7 mouse cellular contexts compared by ENCODE assay signal in the genomic region with DNA sequence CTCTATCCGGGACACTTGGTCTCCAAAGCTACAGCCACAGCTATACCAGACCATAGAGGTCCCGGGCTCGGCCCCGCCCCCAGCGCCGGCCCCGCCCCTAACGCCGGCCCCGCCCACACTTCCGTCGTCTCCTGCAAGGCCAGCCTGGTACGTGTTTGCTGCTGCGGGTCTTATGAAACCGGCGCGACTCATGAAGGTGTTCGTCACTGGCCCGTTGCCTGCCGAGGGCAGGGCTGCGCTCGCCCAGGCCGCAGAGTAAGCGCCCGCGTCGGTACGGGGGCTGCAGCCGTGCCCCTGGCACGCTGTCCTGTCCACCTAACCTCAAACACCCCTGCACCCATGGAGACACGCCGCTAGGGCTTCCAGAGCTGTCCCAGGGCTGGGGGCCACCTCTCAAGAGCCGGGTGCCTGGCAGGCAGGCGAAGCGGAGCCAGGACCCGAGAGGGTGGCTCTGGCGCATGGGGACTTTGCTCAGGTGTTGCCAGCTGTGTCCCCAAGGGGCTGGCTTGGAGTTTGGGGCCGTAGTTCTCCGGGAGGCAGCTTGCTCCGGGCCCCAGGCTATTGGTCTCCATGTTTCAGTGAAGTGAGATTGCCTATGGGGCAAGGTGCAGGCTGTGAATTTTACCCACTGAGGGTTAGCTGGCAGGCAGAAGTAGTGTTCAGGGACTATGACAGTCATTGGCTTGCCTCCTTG. TPM values are rescaled to one million over a fixed set of nuclear protein-coding genes. Genes with fewer than 3 reads are reported as not detected.
A peak's percentile ranks its signal among the peaks of the same experiment; 100 is the strongest.
DNase-seq lines count a peak whose midpoint lies in the region; ATAC-seq lines count a peak whose summit lies in the region.

Gene Grhpr, plus strand, starts transcription at position 116 of the 694 bp plus-strand sequence.

- peaks cover 27% of the 10 kb centered on the region for H3K36me3 ChIP-seq in embryonic facial prominence, embryonic 10.5 days (replicated peaks)
- H3K36me3 ChIP-seq in limb, embryonic 10.5 days: peaks cover 31% of the 10 kb centered on the region
- 0 out of 2 replicates have a peak, but pooled peaks cover 6% of the 10 kb centered on the region for H3K36me3 ChIP-seq in midbrain, embryonic 13.5 days

- H3K4me2 ChIP-seq in midbrain, embryonic 13.5 days (replicated peaks): peak within 1 kb of the TSS; percentile 85

- H3K9me3 ChIP-seq in embryonic facial prominence, embryonic 10.5 days: no peaks in the 10 kb centered on the region
- H3K9me3 ChIP-seq in limb, embryonic 10.5 days (replicated peaks): no peaks in the 10 kb centered on the region
- no peaks in the 10 kb centered on the region for H3K9me3 ChIP-seq in midbrain, embryonic 13.5 days

- peaks cover 47% of the 10 kb centered on the region for H3K4me1 ChIP-seq in embryonic facial prominence, embryonic 10.5 days
- peaks cover 38% of the 10 kb centered on the region for H3K4me1 ChIP-seq in limb, embryonic 10.5 days
- H3K4me1 ChIP-seq in midbrain, embryonic 13.5 days (replicated peaks): peaks cover 27% of the 10 kb centered on the region

- H3K4me3 ChIP-seq in embryonic facial prominence, embryonic 10.5 days: peak within 1 kb of the TSS; percentile 85
- H3K4me3 ChIP-seq in limb, embryonic 10.5 days: peak within 1 kb of the TSS; percentile 88
- peak within 1 kb of the TSS; percentile 56 for H3K4me3 ChIP-seq in midbrain, embryonic 13.5 days (replicated peaks)

- no peaks in the 10 kb centered on the region for H3K27me3 ChIP-seq in embryonic facial prominence, embryonic 10.5 days (replicated peaks; ENCODE audit: low read depth, poor library complexity, severe bottlenecking)
- no peaks in the 10 kb centered on the region for H3K27me3 ChIP-seq in limb, embryonic 10.5 days (ENCODE audit: low read depth, poor library complexity, severe bottlenecking)
- H3K27me3 ChIP-seq in midbrain, embryonic 13.5 days: no peaks in the 10 kb centered on the region

- peak; percentile 92 for ATAC-seq in granulocyte monocyte progenitor cell, adult 5-6 weeks (replicated peaks; ENCODE audit: poor library complexity, severe bottlenecking)
- peak; percentile 90 for ATAC-seq in midbrain, embryonic 13.5 days

- peak within 1 kb of the TSS; percentile 76 for H3K9ac ChIP-seq in midbrain, embryonic 13.5 days (replicated peaks)

- DNase-seq in adrenal gland, adult 8-10 months: peak; percentile 87
- DNase-seq in embryonic facial prominence, embryonic 10.5 days (ENCODE audit: low spot score): peak; percentile 95
- DNase-seq in kidney, adult 11 months: peak; percentile 86
- peak; percentile 96 for DNase-seq in limb, embryonic 10.5 days (ENCODE audit: low spot score)
- peak; percentile 80 for DNase-seq in spleen, adult 12 weeks (ENCODE audit: low spot score)

- H3K27ac ChIP-seq in embryonic facial prominence, embryonic 10.5 days (replicated peaks): peak within 1 kb of the TSS; percentile 93
- H3K27ac ChIP-seq in limb, embryonic 10.5 days: peak within 1 kb of the TSS; percentile 94
- H3K27ac ChIP-seq in midbrain, embryonic 13.5 days: peak within 1 kb of the TSS; percentile 22; the same call in 1 of the 2 replicates

- WGBS in embryonic facial prominence, embryonic 10.5 days: under 1% methylated on average over 40 of the region's 40 CpGs
- 1% methylated on average over 40 of the region's 40 CpGs for WGBS in limb, embryonic 10.5 days
- under 1% methylated on average over 40 of the region's 40 CpGs for WGBS in midbrain, embryonic 13.5 days

RNA-seq across cellular contexts. Expression of gene Grhpr, which starts in this region (rescaled TPM):
- 100 to 1,000 TPM; 223 to 249 (median 233) TPM for total RNA-seq in adrenal gland, adult 8-10 months (2022)
- 57.8 and 69.1 TPM in 2 replicates for polyA plus RNA-seq in embryonic facial prominence, embryonic 10.5 days (2016; fragmentation: Nextera tagmentation; extraction: Ambion mirVana)
- 12.4 and 14.1 TPM in 2 replicates for total RNA-seq in granulocyte monocyte progenitor cell, adult 5-6 weeks (2014; fragmentation: Nextera tagmentation)
- 8.5 and 10.3 TPM in 2 replicates for total RNA-seq in granulocyte monocyte progenitor cell, adult 5-6 weeks (2017)
- polyA plus RNA-seq in limb, embryonic 10.5 days (2016; fragmentation: Nextera tagmentation; extraction: Ambion mirVana): 80.9 and 91.8 TPM in 2 replicates
- polyA plus RNA-seq in midbrain, embryonic 13.5 days (2015; fragmentation: Nextera tagmentation; extraction: Ambion mirVana): 20.7 and 23.0 TPM in 2 replicates

Comparison
In these comparisons a context has a peak if more than half of its experiments do, and no peak if none do; other contexts are left out.
1. Peak in every context shown above with its lines: DNase-seq, ATAC-seq, H3K4me3 ChIP-seq and H3K27ac ChIP-seq.
2. RNA of gene Grhpr (total RNA-seq): 223 to 249 TPM in adrenal gland, adult 8-10 months; 8.5 to 14.1 TPM in granulocyte monocyte progenitor cell, adult 5-6 weeks; every median in the first group is over 10 times any median in the second.
3. H3K27ac ChIP-seq: peak in every context shown above with its lines; median percentile 94 in limb, embryonic 10.5 days; 93 in embryonic facial prominence, embryonic 10.5 days; 22 in midbrain, embryonic 13.5 days.